Mouse (Mus musculus) kidney, adult 2 months (tissue): ENCODE data around the gene Nbl1.

Experiments used
- CTCF ChIP-seq: fragments of 200-500 bp; conservative IDR thresholded peaks from 2 replicates; pipeline ENCODE4 v1.5.1; 2011; ENCODE audit warnings: low read depth, mild to moderate bottlenecking, control low read depth, low read length, moderate library complexity, mixed read lengths; ENCODE audit not compliant: insufficient read depth, insufficient read length
- POLR2A ChIP-seq: fragments of 200-500 bp; IDR thresholded peaks from one replicate; pipeline ENCODE4 v1.6.1; 2011; ENCODE audit warnings: low read depth, low read length, control low read depth

GRCm38 (mm10) chr4:139105453-139105852, 12.7 kb upstream of the Nbl1 start:
- TF ChIP-seq CTCF = no peak
- no peak for TF ChIP-seq POLR2A
